Mouse (Mus musculus): ENCODE measurements around the gene Maml3. TPM values are rescaled to one million over a fixed set of nuclear protein-coding genes. Genes with fewer than 3 reads are reported as not detected.
A peak's percentile ranks its signal among the peaks of the same experiment; 100 is the strongest.

Maml3 gene
- polyA plus RNA-seq, 1 experiment from 2014 or later = 5.0 TPM

DNA sequence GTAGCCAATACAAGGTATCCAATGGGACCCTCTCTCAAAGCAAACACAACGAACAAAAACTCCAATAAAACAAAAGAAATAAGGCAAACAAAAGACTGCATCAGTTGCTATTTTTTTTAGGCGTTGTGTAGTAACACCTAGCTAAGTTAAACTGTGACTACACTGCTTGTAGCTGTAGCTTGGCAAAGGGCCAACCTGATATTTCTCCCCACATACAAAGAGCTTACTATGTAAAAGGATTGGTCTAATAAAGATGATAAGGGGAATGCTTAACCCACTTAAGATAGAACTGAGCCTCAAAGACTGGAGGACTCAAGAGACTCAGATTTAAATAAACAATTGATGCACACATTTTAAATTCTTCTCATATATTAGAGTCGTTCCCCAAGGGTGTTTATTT lies 230.6 kb downstream of the Maml3 start:
- no peak overlapping the region for H3K4me3 ChIP-seq (replicated peaks; ENCODE audit: low read length)
- no peaks in the 10 kb centered on the region for H3K36me3 ChIP-seq (ENCODE audit: control insufficient read depth, insufficient read depth)
- no peaks in the 10 kb centered on the region for H3K9me3 ChIP-seq (ENCODE audit: control insufficient read depth, low read length)
- no peak overlapping the region for H3K4me2 ChIP-seq (ENCODE audit: low read length)
- no peak overlapping the region for H3K27ac ChIP-seq (ENCODE audit: low read length)
- H3K27me3 ChIP-seq (replicated peaks; ENCODE audit: control insufficient read depth, insufficient read depth, low read length) = no peaks in the 10 kb centered on the region
- ATAC-seq = no peak
- no peak overlapping the region for H3K9ac ChIP-seq (replicated peaks; ENCODE audit: low read depth, low read length)
- WGBS = 39% methylated on average over 3 of the region's 3 CpGs
- H3K4me1 ChIP-seq (replicated peaks; ENCODE audit: control insufficient read depth, insufficient read depth, low read length) = peaks cover 20% of the 10 kb centered on the region

DNA sequence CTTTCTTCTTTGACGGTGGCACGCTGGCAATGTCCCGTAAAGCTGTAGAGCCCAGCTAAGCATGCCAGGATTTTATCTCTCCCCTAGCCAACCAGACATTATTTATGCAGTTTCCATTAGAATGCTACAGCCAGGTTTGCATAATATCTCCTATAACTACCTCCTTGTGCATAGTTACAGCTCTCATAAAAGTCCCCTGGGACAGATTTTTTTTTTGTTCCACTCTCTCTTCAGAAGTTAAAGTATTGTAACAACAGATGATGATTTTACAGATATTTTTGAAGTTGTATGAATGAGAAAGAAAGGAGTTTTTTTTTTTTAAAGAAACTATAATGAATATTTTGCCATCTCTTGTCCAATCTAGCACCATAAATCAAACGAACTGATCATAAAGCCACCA lies 232.1 kb downstream of the Maml3 start:
- WGBS = 58% methylated on average over 4 of the region's 4 CpGs

DNA sequence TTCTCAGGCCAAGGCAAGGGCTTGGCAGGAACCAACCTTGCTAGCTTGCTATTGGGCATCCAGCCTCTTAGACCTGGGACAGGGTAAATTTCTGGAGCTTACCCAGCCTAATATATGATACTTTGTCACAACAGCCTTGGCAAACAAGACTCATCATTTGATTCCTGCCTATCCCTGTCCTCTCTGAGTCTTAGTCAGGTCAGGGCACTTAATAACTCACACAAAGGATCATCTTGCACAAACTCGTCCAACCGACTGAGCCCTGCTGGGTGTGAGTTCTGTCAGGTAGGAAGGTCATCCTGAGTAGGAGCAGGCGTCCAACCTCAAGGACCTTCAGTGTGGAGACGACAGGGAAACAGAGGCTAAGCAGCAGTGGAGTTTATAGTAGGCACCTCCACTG lies 233.5 kb downstream of the Maml3 start:
- Histone ChIP-seq H3K27ac (ENCODE audit: low read length) (no peak overlapping the region), H3K4me2 (ENCODE audit: low read length) (no peak overlapping the region), H3K4me3 (replicated peaks; ENCODE audit: low read length) (no peak overlapping the region), H3K9ac (replicated peaks; ENCODE audit: low read depth, low read length) (no peak overlapping the region), H3K27me3 (replicated peaks; ENCODE audit: control insufficient read depth, insufficient read depth, low read length) (no peaks in the 10 kb centered on the region), H3K36me3 (ENCODE audit: control insufficient read depth, insufficient read depth) (no peaks in the 10 kb centered on the region), H3K9me3 (ENCODE audit: control insufficient read depth, low read length) (no peaks in the 10 kb centered on the region), H3K4me1 (replicated peaks; ENCODE audit: control insufficient read depth, insufficient read depth, low read length) (peaks cover 20% of the 10 kb centered on the region)
- WGBS = 89% methylated on average over 4 of the region's 4 CpGs
- ATAC-seq = no peak

More for the DNA sequence above, 232.1 kb downstream of the Maml3 start:
- no peak for ATAC-seq
- Histone ChIP-seq H3K36me3 (ENCODE audit: control insufficient read depth, insufficient read depth) (no peaks in the 10 kb centered on the region), H3K4me2 (ENCODE audit: low read length) (no peak overlapping the region), H3K9ac (replicated peaks; ENCODE audit: low read depth, low read length) (no peak overlapping the region), H3K4me1 (replicated peaks; ENCODE audit: control insufficient read depth, insufficient read depth, low read length) (peaks cover 20% of the 10 kb centered on the region), H3K27ac (ENCODE audit: low read length) (no peak overlapping the region), H3K27me3 (replicated peaks; ENCODE audit: control insufficient read depth, insufficient read depth, low read length) (no peaks in the 10 kb centered on the region), H3K4me3 (replicated peaks; ENCODE audit: low read length) (no peak overlapping the region), H3K9me3 (ENCODE audit: control insufficient read depth, low read length) (no peaks in the 10 kb centered on the region)

DNA sequence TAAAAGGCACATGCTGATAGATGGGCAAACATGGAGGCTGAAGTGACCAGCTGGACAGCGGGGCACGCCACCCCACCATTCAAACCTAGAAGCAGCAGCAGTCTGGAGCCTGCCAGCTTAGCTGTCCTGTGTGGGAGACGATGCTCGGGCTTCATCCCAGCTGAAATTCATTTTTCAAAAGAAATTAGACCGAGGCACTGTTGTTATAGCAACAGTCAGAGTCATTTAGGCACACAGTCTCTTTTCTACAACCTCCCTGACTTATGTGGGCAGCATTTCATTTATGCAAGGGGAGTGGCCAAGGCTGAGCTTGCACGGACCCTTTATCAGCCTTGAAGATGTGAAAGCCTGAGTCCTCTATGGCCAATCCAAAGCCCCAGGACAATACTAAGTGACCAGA lies 234.9 kb downstream of the Maml3 start:
- Histone ChIP-seq H3K4me2 (ENCODE audit: low read length) (no peak overlapping the region), H3K9ac (replicated peaks; ENCODE audit: low read depth, low read length) (peak overlapping the region; percentile 42), H3K9me3 (ENCODE audit: control insufficient read depth, low read length) (no peaks in the 10 kb centered on the region), H3K4me3 (replicated peaks; ENCODE audit: low read length) (no peak overlapping the region), H3K27ac (ENCODE audit: low read length) (0 out of 2 replicates have a peak overlapping the region, but pooled peaks have one; percentile 14), H3K27me3 (replicated peaks; ENCODE audit: control insufficient read depth, insufficient read depth, low read length) (no peaks in the 10 kb centered on the region), H3K4me1 (replicated peaks; ENCODE audit: control insufficient read depth, insufficient read depth, low read length) (peaks cover 18% of the 10 kb centered on the region), H3K36me3 (ENCODE audit: control insufficient read depth, insufficient read depth) (no peaks in the 10 kb centered on the region)
- WGBS = 57% methylated on average over 6 of the region's 6 CpGs
- ATAC-seq = 0 out of 2 replicates have a peak, but pooled peaks have one; percentile 17

DNA sequence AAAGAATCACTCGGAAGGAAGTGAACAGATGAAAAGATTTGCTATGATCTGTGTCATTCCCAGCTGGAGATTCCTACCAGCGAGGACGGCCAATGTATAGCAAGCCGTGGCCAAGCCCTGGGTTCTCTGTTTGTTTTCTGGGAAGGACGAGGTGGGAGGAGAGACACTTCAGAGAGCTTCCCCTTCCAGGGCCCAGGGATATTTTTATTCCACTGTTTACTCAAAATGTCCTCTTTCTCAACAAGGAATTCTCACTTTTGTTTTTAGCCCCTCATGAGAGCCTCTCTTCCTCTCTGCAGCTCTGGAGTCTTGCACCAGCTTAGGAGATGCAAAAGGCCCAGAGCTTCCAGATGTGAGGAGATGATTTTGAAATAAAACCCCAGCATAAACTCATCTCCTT lies 236.0 kb downstream of the Maml3 start:
- ATAC-seq = no peak
- no peaks in the 10 kb centered on the region for H3K9me3 ChIP-seq (ENCODE audit: control insufficient read depth, low read length)
- no peaks in the 10 kb centered on the region for H3K27me3 ChIP-seq (replicated peaks; ENCODE audit: control insufficient read depth, insufficient read depth, low read length)
- H3K4me1 ChIP-seq (replicated peaks; ENCODE audit: control insufficient read depth, insufficient read depth, low read length) = peaks cover 14% of the 10 kb centered on the region
- 30% methylated on average over 5 of the region's 5 CpGs for WGBS
- 0 out of 2 replicates have a peak overlapping the region, but pooled peaks have one; percentile 39 for H3K27ac ChIP-seq (ENCODE audit: low read length)
- H3K4me2 ChIP-seq (ENCODE audit: low read length) = no peak overlapping the region
- no peak overlapping the region for H3K9ac ChIP-seq (replicated peaks; ENCODE audit: low read depth, low read length)
- no peaks in the 10 kb centered on the region for H3K36me3 ChIP-seq (ENCODE audit: control insufficient read depth, insufficient read depth)
- H3K4me3 ChIP-seq (replicated peaks; ENCODE audit: low read length) = no peak overlapping the region

DNA sequence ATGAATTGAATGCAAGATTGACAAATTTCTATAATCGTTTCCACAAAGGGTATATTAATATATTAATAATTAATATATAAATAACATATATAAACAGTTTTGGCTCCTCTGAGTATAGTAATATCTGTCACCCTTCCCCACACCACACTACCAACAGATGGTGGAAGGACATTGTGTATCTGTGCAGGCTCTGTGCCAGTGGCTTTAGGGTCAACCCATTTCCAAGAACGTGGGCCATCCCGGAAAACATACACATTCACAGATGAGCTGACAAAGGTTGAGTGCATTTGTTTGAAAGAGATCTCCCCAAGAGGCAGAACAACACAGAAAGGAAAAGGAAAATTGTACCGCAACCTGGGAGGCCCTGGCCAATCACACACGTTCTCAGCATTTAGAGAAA lies 238.4 kb downstream of the Maml3 start:
- peaks cover 17% of the 10 kb centered on the region for H3K4me1 ChIP-seq (replicated peaks; ENCODE audit: control insufficient read depth, insufficient read depth, low read length)
- H3K4me3 ChIP-seq (replicated peaks; ENCODE audit: low read length) = no peak overlapping the region
- H3K36me3 ChIP-seq (ENCODE audit: control insufficient read depth, insufficient read depth) = no peaks in the 10 kb centered on the region
- WGBS = 84% methylated on average over 5 of the region's 5 CpGs
- no peak overlapping the region for H3K4me2 ChIP-seq (ENCODE audit: low read length)
- ATAC-seq = no peak
- H3K9me3 ChIP-seq (ENCODE audit: control insufficient read depth, low read length) = no peaks in the 10 kb centered on the region
- no peak overlapping the region for H3K27ac ChIP-seq (ENCODE audit: low read length)
- H3K9ac ChIP-seq (replicated peaks; ENCODE audit: low read depth, low read length) = no peak overlapping the region
- no peaks in the 10 kb centered on the region for H3K27me3 ChIP-seq (replicated peaks; ENCODE audit: control insufficient read depth, insufficient read depth, low read length)

DNA sequence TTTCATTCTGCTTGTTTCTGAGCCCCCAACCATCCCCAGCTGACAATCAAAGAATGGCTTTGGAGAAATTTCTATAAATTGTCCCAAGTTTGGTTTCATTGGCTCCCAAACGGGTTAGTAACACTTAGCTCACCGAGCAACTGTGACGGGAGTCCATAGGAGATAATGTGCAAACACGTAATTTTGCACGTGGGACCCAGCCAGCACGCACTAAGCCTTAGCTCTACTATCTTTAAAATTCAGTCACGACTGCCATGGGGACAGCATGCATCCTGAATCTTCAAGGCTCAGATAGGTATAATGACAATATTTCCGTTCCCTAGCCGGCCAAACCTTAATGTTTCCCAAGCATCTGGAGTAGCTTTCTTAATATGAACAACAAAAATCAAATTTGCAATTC lies 243.2 kb downstream of the Maml3 start:
- 81% methylated on average over 9 of the region's 9 CpGs for WGBS
- no peak for ATAC-seq
- H3K27ac ChIP-seq (ENCODE audit: low read length) = no peak overlapping the region
- no peak overlapping the region for H3K4me2 ChIP-seq (ENCODE audit: low read length)
- no peaks in the 10 kb centered on the region for H3K27me3 ChIP-seq (replicated peaks; ENCODE audit: control insufficient read depth, insufficient read depth, low read length)
- H3K36me3 ChIP-seq (ENCODE audit: control insufficient read depth, insufficient read depth) = no peaks in the 10 kb centered on the region
- no peaks in the 10 kb centered on the region for H3K9me3 ChIP-seq (ENCODE audit: control insufficient read depth, low read length)
- H3K9ac ChIP-seq (replicated peaks; ENCODE audit: low read depth, low read length) = no peak overlapping the region
- H3K4me1 ChIP-seq (replicated peaks; ENCODE audit: control insufficient read depth, insufficient read depth, low read length) = peaks cover 8% of the 10 kb centered on the region
- no peak overlapping the region for H3K4me3 ChIP-seq (replicated peaks; ENCODE audit: low read length)

DNA sequence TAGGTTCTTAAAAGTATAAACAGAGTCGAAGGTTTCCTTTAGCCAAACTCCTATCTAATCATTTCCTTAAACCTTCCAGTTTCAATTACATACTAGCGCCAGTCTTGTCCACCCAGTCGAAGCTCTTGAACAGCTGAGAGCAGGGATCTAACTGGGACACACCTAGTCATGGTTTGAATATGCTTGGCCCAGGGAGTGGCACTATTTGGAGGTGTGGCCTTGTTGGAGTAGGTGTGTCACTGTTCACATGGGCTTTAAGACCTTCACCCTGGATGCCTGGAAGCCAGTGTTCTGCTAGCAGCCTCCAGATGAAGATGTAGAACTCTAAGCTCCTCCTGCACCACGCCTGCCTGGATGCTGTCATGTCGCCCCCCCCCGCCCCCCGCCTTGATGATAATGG lies 244.4 kb downstream of the Maml3 start:
- H3K9me3 ChIP-seq (ENCODE audit: control insufficient read depth, low read length) = no peaks in the 10 kb centered on the region
- 94% methylated on average over 7 of the region's 7 CpGs for WGBS
- peaks cover 8% of the 10 kb centered on the region for H3K4me1 ChIP-seq (replicated peaks; ENCODE audit: control insufficient read depth, insufficient read depth, low read length)
- ATAC-seq = no peak
- H3K36me3 ChIP-seq (ENCODE audit: control insufficient read depth, insufficient read depth) = no peaks in the 10 kb centered on the region
- H3K27ac ChIP-seq (ENCODE audit: low read length) = no peak overlapping the region
- no peak overlapping the region for H3K4me3 ChIP-seq (replicated peaks; ENCODE audit: low read length)
- no peak overlapping the region for H3K4me2 ChIP-seq (ENCODE audit: low read length)
- no peaks in the 10 kb centered on the region for H3K27me3 ChIP-seq (replicated peaks; ENCODE audit: control insufficient read depth, insufficient read depth, low read length)
- H3K9ac ChIP-seq (replicated peaks; ENCODE audit: low read depth, low read length) = no peak overlapping the region

DNA sequence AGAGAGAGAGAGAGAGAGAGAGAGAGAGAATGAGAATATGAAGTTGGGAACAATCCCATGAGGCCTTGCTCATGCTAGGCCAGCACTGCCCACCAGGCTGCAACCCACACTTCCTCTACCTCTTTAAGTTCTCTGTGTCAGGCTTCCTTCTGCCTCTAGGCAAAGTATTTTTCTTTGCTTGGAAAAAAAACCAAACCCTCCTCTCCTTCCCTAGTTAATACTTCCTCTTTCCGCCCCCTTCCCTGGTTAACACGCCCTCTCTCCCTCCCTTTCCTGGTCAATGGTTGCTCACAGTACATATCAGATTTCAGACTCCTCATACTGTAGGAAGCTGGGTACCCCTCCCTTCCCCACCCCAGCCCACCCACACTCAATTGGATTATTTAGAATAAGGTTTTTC lies 245.7 kb downstream of the Maml3 start:
- Histone ChIP-seq H3K9ac (replicated peaks; ENCODE audit: low read depth, low read length) (no peak overlapping the region), H3K27me3 (replicated peaks; ENCODE audit: control insufficient read depth, insufficient read depth, low read length) (no peaks in the 10 kb centered on the region), H3K4me1 (replicated peaks; ENCODE audit: control insufficient read depth, insufficient read depth, low read length) (peaks cover 9% of the 10 kb centered on the region), H3K4me2 (ENCODE audit: low read length) (no peak overlapping the region), H3K27ac (ENCODE audit: low read length) (no peak overlapping the region), H3K4me3 (replicated peaks; ENCODE audit: low read length) (no peak overlapping the region), H3K9me3 (ENCODE audit: control insufficient read depth, low read length) (no peaks in the 10 kb centered on the region), H3K36me3 (ENCODE audit: control insufficient read depth, insufficient read depth) (no peaks in the 10 kb centered on the region)
- 46% methylated on average over 2 of the region's 2 CpGs for WGBS
- no peak for ATAC-seq

DNA sequence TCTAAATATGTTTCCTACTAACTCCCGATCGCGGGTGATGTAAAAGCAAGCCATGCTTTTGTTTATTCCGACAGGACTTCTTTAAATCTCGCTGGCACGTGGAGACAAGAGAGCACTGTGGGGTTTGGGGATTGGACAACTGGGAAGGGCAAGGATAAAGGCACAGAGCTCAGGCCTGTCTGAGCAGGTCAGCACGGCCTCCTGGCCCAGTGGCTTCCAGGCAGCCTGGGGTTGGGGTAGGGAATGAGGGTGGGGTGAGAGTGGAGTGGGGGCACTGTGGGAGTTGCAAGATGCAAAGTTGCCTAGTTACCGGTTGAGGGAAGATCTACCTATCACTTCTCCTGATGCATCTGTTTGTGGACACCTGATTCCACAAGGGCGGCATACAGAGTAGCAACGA lies 250.7 kb downstream of the Maml3 start:
- Histone ChIP-seq H3K4me3 (replicated peaks; ENCODE audit: low read length) (no peak overlapping the region), H3K36me3 (ENCODE audit: control insufficient read depth, insufficient read depth) (no peaks in the 10 kb centered on the region), H3K9ac (replicated peaks; ENCODE audit: low read depth, low read length) (no peak overlapping the region), H3K27ac (ENCODE audit: low read length) (no peak overlapping the region), H3K9me3 (ENCODE audit: control insufficient read depth, low read length) (no peaks in the 10 kb centered on the region), H3K4me1 (replicated peaks; ENCODE audit: control insufficient read depth, insufficient read depth, low read length) (0 out of 2 replicates have a peak, but pooled peaks cover 3% of the 10 kb centered on the region), H3K27me3 (replicated peaks; ENCODE audit: control insufficient read depth, insufficient read depth, low read length) (no peaks in the 10 kb centered on the region), H3K4me2 (ENCODE audit: low read length) (no peak overlapping the region)
- WGBS = 81% methylated on average over 10 of the region's 10 CpGs
- ATAC-seq = 0 out of 2 replicates have a peak, but pooled peaks have one; percentile 20
